Mouse (Mus musculus) midbrain, embryonic 13.5 days (tissue): ENCODE results near the gene P3h2. TPM values are rescaled to one million over a fixed set of nuclear protein-coding genes. Genes with fewer than 3 reads are reported as not detected.

Experiments used
- ATAC-seq: fragments of 200-750 bp; cut with Nextera tagmentation; 2 replicates; pipeline ENCODE4 v1.8.0; 2017; ENCODE audit warnings: mild to moderate bottlenecking, moderate TSS enrichment, moderate library complexity
- H3K27ac ChIP-seq: fragments of 300-500 bp; sonication (generic); 2 replicates; pipeline ENCODE4 v1.5.1; 2015; ENCODE audit warnings: inconsistent platforms, mild to moderate bottlenecking, moderate library complexity
- H3K27me3 ChIP-seq: fragments of 300-500 bp; sonication (generic); 2 replicates; pipeline ENCODE4 v1.6.1; 2015; ENCODE audit warnings: mild to moderate bottlenecking, inconsistent platforms
- H3K36me3 ChIP-seq: fragments of 300-500 bp; sonication (generic); 2 replicates; pipeline ENCODE4 v1.6.1; 2015; ENCODE audit warnings: mild to moderate bottlenecking, inconsistent platforms
- H3K4me1 ChIP-seq: fragments of 300-500 bp; sonication (generic); replicated peaks from 2 replicates; pipeline ENCODE4 v1.6.1; 2015; ENCODE audit warnings: inconsistent platforms
- H3K4me2 ChIP-seq: fragments of 300-500 bp; sonication (generic); replicated peaks from 2 replicates; pipeline ENCODE4 v1.6.1; 2015; ENCODE audit warnings: moderate library complexity, mild to moderate bottlenecking, inconsistent platforms
- H3K4me3 ChIP-seq: fragments of 300-500 bp; sonication (generic); replicated peaks from 2 replicates; pipeline ENCODE4 v1.5.1; 2015; ENCODE audit warnings: mild to moderate bottlenecking, inconsistent platforms
- H3K9ac ChIP-seq: fragments of 300-500 bp; sonication (generic); replicated peaks from 2 replicates; pipeline ENCODE4 v1.6.1; 2015; ENCODE audit warnings: mild to moderate bottlenecking, inconsistent platforms
- H3K9me3 ChIP-seq: fragments of 300-500 bp; sonication (generic); 2 replicates; pipeline ENCODE4 v1.6.1; 2016; ENCODE audit warnings: mild to moderate bottlenecking, inconsistent platforms
- WGBS: fragments of 180-500 bp; shearing (Covaris S2); methylation state at CpG from one replicate; pipeline ENCODE4 v1.1.7; 2015; 5-methylcytosine and 5-hydroxymethylcytosine counted together
- polyA plus RNA-seq: library from polyadenylated mRNA; unstranded; fragments of >200 nt; fragmentation: Nextera tagmentation; extraction: Ambion mirVana; gene quantifications from 2 replicates; pipeline ENCODE4 v1.2.1, GENCODE M21; 2015

P3h2 gene
- polyA plus RNA-seq, 1 experiment from 2014 or later, result 0.36 TPM

GRCm38 (mm10) chr16:25970720-25971119, 134.9 kb downstream of the P3h2 start:
- Histone ChIP-seq H3K36me3 (no peaks in the 10 kb centered on the region), H3K4me2 (no peak overlapping the region), H3K9me3 (no peaks in the 10 kb centered on the region), H3K4me1 (no peaks in the 10 kb centered on the region), H3K27me3 (no peaks in the 10 kb centered on the region), H3K27ac (no peak overlapping the region), H3K4me3 (no peak overlapping the region), H3K9ac (no peak overlapping the region)
- 85% methylated on average over 5 of the region's 5 CpGs for WGBS
- no peak for ATAC-seq

GRCm38 (mm10) chr16:25970193-25970592, 135.4 kb downstream of the P3h2 start:
- whole genome bisulfite sequencing, result 92% methylated on average over 6 of the region's 6 CpGs
- no peaks in the 10 kb centered on the region for H3K36me3 ChIP-seq
- no peak overlapping the region for H3K4me2 ChIP-seq
- no peak for ATAC-seq
- no peak overlapping the region for H3K4me3 ChIP-seq
- no peak overlapping the region for H3K27ac ChIP-seq
- H3K4me1 ChIP-seq, result no peaks in the 10 kb centered on the region
- H3K9ac ChIP-seq, result no peak overlapping the region
- no peaks in the 10 kb centered on the region for H3K27me3 ChIP-seq
- no peaks in the 10 kb centered on the region for H3K9me3 ChIP-seq

- Histone ChIP-seq H3K27me3 (no peaks in the 10 kb centered on the region), H3K27ac (no peak overlapping the region), H3K36me3 (no peaks in the 10 kb centered on the region), H3K9me3 (no peaks in the 10 kb centered on the region), H3K9ac (no peak overlapping the region), H3K4me2 (no peak overlapping the region), H3K4me3 (no peak overlapping the region), H3K4me1 (no peaks in the 10 kb centered on the region)
- WGBS, result 19% methylated on average over 3 of the region's 3 CpGs
- peak; percentile 68 for ATAC-seq
These were observed 138.3 kb downstream of the P3h2 start for GRCm38 (mm10) chr16:25967297-25967696.

GRCm38 (mm10) chr16:25963856-25964255, 141.7 kb downstream of the P3h2 start:
- Histone ChIP-seq H3K9me3 (no peaks in the 10 kb centered on the region), H3K4me2 (no peak overlapping the region), H3K36me3 (no peaks in the 10 kb centered on the region), H3K9ac (no peak overlapping the region), H3K4me1 (no peaks in the 10 kb centered on the region), H3K4me3 (no peak overlapping the region), H3K27me3 (no peaks in the 10 kb centered on the region), H3K27ac (no peak overlapping the region)
- no peak for ATAC-seq
- 22% methylated on average over 3 of the region's 3 CpGs for WGBS

GRCm38 (mm10) chr16:25960345-25960744, 145.2 kb downstream of the P3h2 start:
- no peaks in the 10 kb centered on the region for H3K36me3 ChIP-seq
- no peak for ATAC-seq
- no peak overlapping the region for H3K27ac ChIP-seq
- WGBS, result 87% methylated on average over 7 of the region's 7 CpGs
- H3K4me1 ChIP-seq, result no peaks in the 10 kb centered on the region
- H3K4me2 ChIP-seq, result no peak overlapping the region
- no peaks in the 10 kb centered on the region for H3K9me3 ChIP-seq
- H3K4me3 ChIP-seq, result no peak overlapping the region
- H3K9ac ChIP-seq, result no peak overlapping the region
- H3K27me3 ChIP-seq, result no peaks in the 10 kb centered on the region

- H3K9ac ChIP-seq, result no peak overlapping the region
- H3K27ac ChIP-seq, result no peak overlapping the region
- ATAC-seq, result no peak
These were observed 145.7 kb downstream of the P3h2 start for GRCm38 (mm10) chr16:25959929-25960328.

GRCm38 (mm10) chr16:25958650-25959238, 146.8 kb downstream of the P3h2 start:
- ATAC-seq, result no peak
- WGBS, result 87% methylated on average over 7 of the region's 7 CpGs

More at GRCm38 (mm10) chr16:25959929-25960328, 145.7 kb downstream of the P3h2 start:
- Histone ChIP-seq H3K36me3 (no peaks in the 10 kb centered on the region), H3K4me2 (no peak overlapping the region), H3K4me3 (no peak overlapping the region), H3K27me3 (no peaks in the 10 kb centered on the region), H3K9me3 (no peaks in the 10 kb centered on the region), H3K4me1 (no peaks in the 10 kb centered on the region)
- WGBS, result 95% methylated on average over 5 of the region's 5 CpGs

GRCm38 (mm10) chr16:25958213-25958612, 147.4 kb downstream of the P3h2 start:
- Histone ChIP-seq H3K4me2 (no peak overlapping the region), H3K27ac (no peak overlapping the region), H3K4me1 (no peaks in the 10 kb centered on the region), H3K9ac (no peak overlapping the region), H3K27me3 (no peaks in the 10 kb centered on the region), H3K4me3 (no peak overlapping the region), H3K36me3 (no peaks in the 10 kb centered on the region), H3K9me3 (no peaks in the 10 kb centered on the region)
- ATAC-seq, result no peak
- WGBS, result 95% methylated on average over 10 of the region's 10 CpGs

More at GRCm38 (mm10) chr16:25958650-25959238, 146.8 kb downstream of the P3h2 start:
- Histone ChIP-seq H3K27me3 (no peaks in the 10 kb centered on the region), H3K4me3 (no peak overlapping the region), H3K36me3 (no peaks in the 10 kb centered on the region), H3K9ac (no peak overlapping the region), H3K9me3 (no peaks in the 10 kb centered on the region), H3K27ac (no peak overlapping the region), H3K4me1 (no peaks in the 10 kb centered on the region), H3K4me2 (no peak overlapping the region)

GRCm38 (mm10) chr16:25956831-25957230, 148.8 kb downstream of the P3h2 start:
- H3K27me3 ChIP-seq, result no peaks in the 10 kb centered on the region
- H3K4me1 ChIP-seq, result no peaks in the 10 kb centered on the region
- H3K4me3 ChIP-seq, result no peak overlapping the region
- 91% methylated on average over 6 of the region's 6 CpGs for WGBS
- H3K9me3 ChIP-seq, result no peaks in the 10 kb centered on the region
- H3K4me2 ChIP-seq, result no peak overlapping the region
- no peak overlapping the region for H3K27ac ChIP-seq
- no peak for ATAC-seq
- H3K9ac ChIP-seq, result no peak overlapping the region
- no peaks in the 10 kb centered on the region for H3K36me3 ChIP-seq

- WGBS, result 92% methylated on average over 3 of the region's 3 CpGs
- Histone ChIP-seq H3K9me3 (no peaks in the 10 kb centered on the region), H3K36me3 (no peaks in the 10 kb centered on the region), H3K27ac (no peak overlapping the region), H3K4me3 (no peak overlapping the region), H3K9ac (no peak overlapping the region), H3K4me1 (no peaks in the 10 kb centered on the region), H3K4me2 (no peak overlapping the region), H3K27me3 (no peaks in the 10 kb centered on the region)
- no peak for ATAC-seq
These were observed 151.0 kb downstream of the P3h2 start for GRCm38 (mm10) chr16:25954614-25955013.

- H3K9ac ChIP-seq, result no peak overlapping the region
- WGBS, result 90% methylated on average over 5 of the region's 5 CpGs
- H3K36me3 ChIP-seq, result no peaks in the 10 kb centered on the region
- H3K9me3 ChIP-seq, result no peaks in the 10 kb centered on the region
- H3K4me1 ChIP-seq, result no peaks in the 10 kb centered on the region
- H3K27me3 ChIP-seq, result no peaks in the 10 kb centered on the region
- H3K4me3 ChIP-seq, result no peak overlapping the region
- ATAC-seq, result no peak
- H3K27ac ChIP-seq, result no peak overlapping the region
- H3K4me2 ChIP-seq, result no peak overlapping the region
These were observed 152.2 kb downstream of the P3h2 start for GRCm38 (mm10) chr16:25953359-25953758.

- no peak overlapping the region for H3K27ac ChIP-seq
- 64% methylated on average over 2 of the region's 2 CpGs for WGBS
- no peak overlapping the region for H3K4me2 ChIP-seq
- H3K9me3 ChIP-seq, result no peaks in the 10 kb centered on the region
- no peak overlapping the region for H3K9ac ChIP-seq
- ATAC-seq, result no peak
- no peaks in the 10 kb centered on the region for H3K36me3 ChIP-seq
- no peaks in the 10 kb centered on the region for H3K4me1 ChIP-seq
- H3K4me3 ChIP-seq, result no peak overlapping the region
- no peaks in the 10 kb centered on the region for H3K27me3 ChIP-seq
These were observed 153.6 kb downstream of the P3h2 start for GRCm38 (mm10) chr16:25952005-25952404.

- no peak for ATAC-seq
- WGBS, result 79% methylated on average over 1 of the region's 1 CpGs
These were observed 157.5 kb downstream of the P3h2 start for GRCm38 (mm10) chr16:25948067-25948466.

More at GRCm38 (mm10) chr16:25948067-25948466, 157.5 kb downstream of the P3h2 start:
- H3K36me3 ChIP-seq, result no peaks in the 10 kb centered on the region
- H3K4me1 ChIP-seq, result no peaks in the 10 kb centered on the region
- H3K4me3 ChIP-seq, result no peak overlapping the region
- H3K9ac ChIP-seq, result no peak overlapping the region
- no peaks in the 10 kb centered on the region for H3K27me3 ChIP-seq
- no peaks in the 10 kb centered on the region for H3K9me3 ChIP-seq
- H3K4me2 ChIP-seq, result no peak overlapping the region
- H3K27ac ChIP-seq, result no peak overlapping the region
